Mouse (Mus musculus) kidney, postnatal 10 days (tissue): Measurements from ENCODE around the gene Tbc1d17.
"Not testable (repeated sequence)": the region's sequence is repeated elsewhere in the genome, so short reads cannot be mapped to it uniquely, and the experiment has no call there.

Experiments
- DNase-seq: peaks from one replicate; pipeline ENCODE4 v3.0.0; 2021; ENCODE audit warnings: mixed read lengths

Tbc1d17 gene

DNA sequence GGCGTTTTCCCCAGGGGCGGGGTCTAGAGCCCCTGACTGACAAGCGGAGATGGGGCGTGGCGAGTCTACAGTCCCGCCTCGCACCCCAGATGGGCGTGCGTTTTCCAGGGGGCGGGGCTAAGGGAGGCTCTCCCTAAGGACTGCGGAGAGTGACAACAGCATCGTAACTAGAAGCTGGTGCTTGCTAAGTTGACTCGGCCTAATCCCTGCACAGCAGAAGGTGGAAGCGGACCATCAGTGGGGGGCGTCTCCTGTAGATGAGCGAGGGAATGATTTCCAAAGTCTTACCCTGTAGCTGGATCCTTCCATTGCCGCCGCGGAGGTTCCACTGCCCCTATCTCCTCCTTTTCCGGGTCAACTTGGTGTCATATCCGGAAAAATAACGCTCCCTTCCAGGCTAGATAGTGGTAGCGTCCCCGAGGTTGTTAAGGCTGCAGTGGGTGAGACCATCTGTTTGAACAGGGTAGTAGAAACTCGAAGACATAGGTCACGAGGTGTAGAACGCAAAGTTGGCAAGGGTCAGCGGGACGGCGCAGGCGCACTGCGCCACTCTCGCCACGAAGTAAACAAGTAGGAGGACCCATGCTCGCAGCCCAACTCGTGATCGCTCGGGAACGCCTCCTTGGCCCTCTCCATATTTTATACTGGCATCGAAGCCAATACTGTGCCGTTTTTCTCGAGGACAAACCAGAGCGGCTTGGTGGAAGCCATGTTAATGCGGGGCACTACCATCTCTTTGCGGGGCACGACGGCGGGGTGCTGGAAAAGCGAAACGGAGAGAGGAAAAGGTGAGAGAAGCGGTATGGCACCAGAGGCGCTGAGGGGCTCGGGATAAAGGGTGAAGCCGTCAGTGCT lies at the start of gene Tbc1d17, which contains the start of gene Akt1s1:
Tbc1d17 (minus strand) TSS at position 519 of the 855 bp plus-strand sequence.
Akt1s1 (plus strand) TSS at position 431 of the 855 bp plus-strand sequence.
- DNase-seq = peak; percentile 98

DNA sequence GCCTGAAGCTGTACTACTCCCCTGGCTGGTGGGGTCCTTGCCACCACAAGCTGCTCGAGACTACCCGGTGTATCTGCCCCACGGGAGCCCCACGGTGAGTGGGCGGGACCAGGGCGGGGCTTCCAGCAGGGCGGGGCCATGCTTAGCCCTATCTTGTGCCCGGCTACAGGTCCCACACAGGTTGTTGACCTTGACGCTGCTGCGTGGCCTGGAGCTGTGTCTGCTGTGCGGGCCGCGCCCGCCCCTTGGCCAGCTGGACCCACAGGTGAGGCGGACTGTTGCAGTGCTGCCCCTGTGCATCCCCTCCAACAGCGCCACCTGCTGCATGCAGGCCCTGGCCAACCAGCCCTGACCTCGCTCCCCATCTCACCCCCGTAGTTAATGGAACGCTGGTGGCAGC lies 49.7 kb upstream of the Tbc1d17 start:
- peak; percentile 63 for DNase-seq

GRCm38 (mm10) chr7:44896499-44896898 lies 47.6 kb upstream of the Tbc1d17 start:
- no peak for DNase-seq

GRCm38 (mm10) chr7:44895593-44896434 lies 46.9 kb upstream of the Tbc1d17 start, which contains the start of gene Fuz:
Gene Fuz, plus strand, starts transcription at chr7:44896079.
- DNase-seq = peak; percentile 94

DNA sequence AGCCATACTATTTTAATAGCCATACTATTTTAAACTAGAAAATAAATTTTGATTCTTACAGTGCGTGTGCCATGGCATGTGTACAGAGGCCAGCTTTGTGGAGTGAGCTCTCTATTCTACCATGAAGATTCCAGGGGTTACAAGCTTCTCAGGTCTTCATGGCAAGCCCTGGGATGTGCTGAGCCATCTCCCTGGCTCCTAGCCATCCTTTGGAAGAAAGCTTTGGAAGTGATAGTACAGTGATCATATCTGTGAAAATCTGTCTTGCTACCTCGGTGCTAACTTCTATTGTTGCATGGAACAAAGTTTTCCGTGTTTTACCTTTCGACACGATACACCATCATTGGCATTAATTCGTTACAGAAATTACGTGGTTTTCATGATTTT lies 46.3 kb upstream of the Tbc1d17 start:
- DNase-seq = no peak

GRCm38 (mm10) chr7:44894175-44894574 lies 45.3 kb upstream of the Tbc1d17 start:
- DNase-seq = no peak

DNA sequence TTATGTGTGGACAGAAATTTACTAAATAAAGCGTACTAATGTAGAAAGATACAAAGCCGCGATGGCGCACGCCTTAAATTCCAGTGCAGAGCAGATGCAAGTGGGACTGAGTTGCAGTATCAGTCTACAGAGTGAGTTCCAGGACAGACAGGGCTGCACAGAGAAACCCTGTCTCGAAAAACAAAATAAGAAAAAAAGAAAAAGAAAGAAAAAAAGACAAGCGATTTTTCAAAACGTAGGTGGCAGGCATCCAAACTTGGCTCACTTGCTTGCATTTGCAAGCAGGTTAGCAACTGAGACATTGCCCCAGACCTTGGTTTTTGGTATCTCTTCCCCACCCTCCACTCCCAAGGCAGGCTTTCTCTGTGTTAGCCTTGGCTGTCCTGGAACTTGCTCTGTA lies 44.3 kb upstream of the Tbc1d17 start:
- DNase-seq = peak; percentile 26

GRCm38 (mm10) chr7:44892276-44892921 lies 43.5 kb upstream of the Tbc1d17 start, which contains the start of gene Med25:
Gene Med25, minus strand, starts transcription at chr7:44892712.
- DNase-seq = peak; percentile 95

DNA sequence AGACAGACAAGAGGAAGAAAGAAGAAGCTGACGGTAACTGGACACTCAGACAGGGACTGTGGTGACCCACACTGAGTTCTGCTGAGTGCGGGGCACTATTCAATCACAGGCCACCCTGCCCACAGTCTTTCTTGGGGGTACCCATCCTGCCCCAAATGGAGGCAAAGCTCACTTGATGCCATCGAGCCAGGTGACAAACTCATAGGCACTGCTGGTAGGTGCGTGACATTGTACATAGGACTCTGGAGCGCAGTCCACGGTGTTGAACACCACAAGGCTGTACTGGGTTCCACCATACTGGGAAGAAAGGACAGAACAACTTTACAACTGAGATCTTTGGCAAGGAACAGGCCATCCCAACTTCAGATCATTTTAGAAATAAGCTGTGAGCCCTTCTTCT lies 42.7 kb upstream of the Tbc1d17 start:
- peak; percentile 16 for DNase-seq

DNA sequence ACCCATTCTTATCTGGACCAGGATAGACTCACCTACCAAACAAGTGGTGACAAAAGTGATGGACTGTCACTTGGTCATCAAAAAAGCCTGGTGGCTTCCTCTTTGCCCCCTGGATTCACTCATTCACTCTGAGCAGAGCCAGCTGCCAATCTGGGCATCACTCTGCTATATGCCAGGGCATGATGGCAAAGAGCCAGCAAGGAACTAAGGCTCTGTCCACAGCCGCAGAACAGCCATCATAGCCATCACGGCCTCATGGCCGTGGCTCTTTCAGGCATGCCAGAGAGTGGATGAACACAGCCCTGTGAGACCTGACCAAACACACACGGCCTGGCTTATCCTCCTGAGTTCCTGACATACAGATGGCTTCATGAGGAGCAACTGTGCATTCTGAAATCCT lies 41.9 kb upstream of the Tbc1d17 start:
- DNase-seq = peak; percentile 50

DNA sequence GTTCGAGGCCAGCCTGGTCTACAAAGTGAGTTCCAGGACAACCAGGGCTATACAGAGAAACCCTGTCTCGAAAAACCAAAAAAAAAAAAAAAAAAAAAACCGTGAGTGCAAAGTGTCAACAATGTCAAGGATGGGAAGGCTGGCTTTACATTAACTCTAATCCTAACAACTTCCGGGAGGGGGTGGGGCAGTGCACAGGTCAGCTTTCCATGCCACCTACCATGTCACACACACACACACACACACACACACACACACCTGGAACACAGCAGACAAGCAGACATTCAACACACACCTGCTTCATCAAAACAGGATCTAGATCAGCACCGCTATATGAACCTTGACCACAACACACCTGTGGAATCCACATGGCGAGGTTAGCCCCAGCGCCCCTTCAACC lies 41.3 kb upstream of the Tbc1d17 start:
- DNase-seq = peak; percentile 49

DNA sequence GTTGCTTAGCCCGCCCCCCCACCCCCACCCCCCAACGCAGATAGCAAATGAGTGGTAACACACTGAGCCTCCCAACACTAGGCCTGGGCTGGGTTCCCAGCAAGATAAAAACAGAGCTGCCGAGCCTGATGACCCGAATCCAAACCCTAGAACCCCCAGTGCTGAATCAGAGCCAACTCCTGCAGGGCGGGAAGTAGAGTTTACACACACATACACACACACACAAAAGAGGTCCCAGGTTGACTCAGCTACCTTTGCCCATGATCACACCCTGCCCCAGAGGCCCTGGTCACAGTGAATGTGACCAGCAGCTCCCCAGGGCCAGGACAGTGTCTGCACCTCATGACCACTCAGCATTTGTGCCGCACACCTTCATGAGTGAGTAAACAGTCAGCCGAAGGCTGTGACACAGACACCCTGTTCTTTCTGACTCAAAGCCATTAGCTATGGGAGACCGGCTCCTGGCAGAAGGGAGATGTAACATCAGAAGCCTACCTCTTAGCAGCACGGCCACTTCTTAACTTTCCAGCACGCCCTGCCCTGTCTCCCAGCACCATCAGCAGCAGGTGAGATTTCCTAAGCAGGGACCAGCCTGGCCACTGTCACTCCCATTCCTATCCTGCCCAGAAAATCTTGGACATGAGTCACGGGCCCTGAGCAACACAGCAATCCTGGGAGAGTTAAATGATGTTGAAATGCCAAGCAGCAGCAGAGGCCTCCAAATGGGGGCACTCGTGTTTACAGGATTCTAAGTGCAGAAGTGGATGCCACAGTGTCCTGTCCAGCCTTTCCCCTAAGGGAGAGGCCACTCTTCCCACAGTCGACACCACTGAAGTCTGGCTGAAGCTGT lies 39.6 kb upstream of the Tbc1d17 start:
- DNase-seq = peak; percentile 26

GRCm38 (mm10) chr7:44886964-44887363 lies 38.1 kb upstream of the Tbc1d17 start:
- no peak for DNase-seq

GRCm38 (mm10) chr7:44884637-44885036 lies 35.8 kb upstream of the Tbc1d17 start:
- DNase-seq = no peak

DNA sequence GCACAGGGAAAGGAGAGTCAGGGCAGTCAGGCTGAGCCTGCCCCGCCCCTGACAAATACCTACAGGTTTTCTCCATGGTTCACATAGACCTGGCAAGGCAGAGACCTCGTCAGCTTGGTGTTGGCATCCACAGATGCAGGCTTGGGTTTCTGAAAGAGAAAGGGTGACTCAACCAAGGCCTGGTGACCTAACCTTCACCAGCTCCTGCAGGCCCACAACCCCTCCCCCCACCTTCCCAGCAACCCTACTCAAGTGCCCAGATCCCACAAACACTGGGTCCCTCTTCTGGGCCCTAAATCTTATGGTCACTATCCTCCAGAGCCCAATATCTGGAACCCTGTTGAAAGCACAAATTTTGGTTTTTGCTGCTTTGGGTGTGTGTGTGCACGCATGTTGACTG lies 34.2 kb upstream of the Tbc1d17 start:
- DNase-seq = no peak

DNA sequence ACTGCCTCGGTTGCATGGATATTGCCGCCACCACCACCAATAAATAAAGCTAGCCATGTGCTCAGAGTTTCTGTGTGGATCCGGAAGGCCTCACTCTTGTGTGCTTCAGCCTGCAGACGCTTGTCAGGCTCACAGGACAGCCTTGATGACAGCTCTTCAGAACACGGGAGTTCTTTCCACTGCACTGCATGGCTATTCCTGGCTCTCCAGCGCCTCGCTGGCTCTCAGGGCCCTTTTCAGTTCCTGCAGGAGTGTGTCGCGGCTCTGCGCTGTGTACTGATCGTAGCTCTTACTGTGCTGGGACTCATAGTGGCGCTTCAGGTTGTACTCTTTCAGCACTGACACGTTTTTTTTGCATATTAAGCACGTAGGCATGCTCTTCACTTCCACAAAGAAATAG lies 29.0 kb upstream of the Tbc1d17 start:
- no peak for DNase-seq

- not testable (repeated sequence) for DNase-seq
Observed at GRCm38 (mm10) chr7:44871774-44872173, 22.9 kb upstream of the Tbc1d17 start.

DNA sequence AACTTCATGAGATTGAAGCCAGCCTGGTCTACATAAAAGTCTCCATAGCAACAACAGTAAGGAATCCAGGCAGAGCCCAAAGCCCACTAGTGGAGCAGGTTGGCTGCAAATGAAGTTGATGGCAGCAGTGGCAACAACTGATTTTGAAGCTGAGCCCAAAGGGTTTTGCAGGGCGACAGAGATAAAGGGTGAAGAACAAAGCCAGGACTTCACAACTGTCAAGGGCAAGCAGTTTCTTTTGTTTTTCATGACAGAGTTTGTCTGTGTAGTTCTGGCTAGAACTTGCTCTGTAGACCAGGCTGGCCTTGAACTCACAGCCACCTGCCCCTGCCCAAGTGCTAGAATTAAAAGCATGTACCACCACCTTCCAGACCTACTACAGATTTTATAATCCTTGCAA lies 22.3 kb upstream of the Tbc1d17 start:
- DNase-seq = no peak

DNA sequence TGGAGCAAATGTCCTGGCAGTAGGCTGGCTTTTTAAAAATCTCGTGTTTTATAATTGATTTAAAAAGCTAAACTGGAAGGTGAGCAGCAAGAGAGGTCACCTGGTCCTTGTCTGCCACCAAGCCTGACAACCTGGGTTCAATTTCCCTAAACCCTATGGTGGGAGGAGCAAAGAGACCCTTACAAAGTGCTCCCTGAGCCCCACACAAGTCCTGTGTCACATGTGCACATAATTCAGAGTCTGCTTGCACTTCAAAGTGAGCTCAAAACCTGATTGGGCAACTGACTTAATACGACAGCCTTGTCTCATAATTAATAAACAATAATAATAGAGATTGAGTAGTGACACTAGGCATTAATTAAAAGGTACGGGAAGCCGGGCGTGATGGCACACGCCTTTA lies 21.7 kb upstream of the Tbc1d17 start:
- no peak for DNase-seq

DNA sequence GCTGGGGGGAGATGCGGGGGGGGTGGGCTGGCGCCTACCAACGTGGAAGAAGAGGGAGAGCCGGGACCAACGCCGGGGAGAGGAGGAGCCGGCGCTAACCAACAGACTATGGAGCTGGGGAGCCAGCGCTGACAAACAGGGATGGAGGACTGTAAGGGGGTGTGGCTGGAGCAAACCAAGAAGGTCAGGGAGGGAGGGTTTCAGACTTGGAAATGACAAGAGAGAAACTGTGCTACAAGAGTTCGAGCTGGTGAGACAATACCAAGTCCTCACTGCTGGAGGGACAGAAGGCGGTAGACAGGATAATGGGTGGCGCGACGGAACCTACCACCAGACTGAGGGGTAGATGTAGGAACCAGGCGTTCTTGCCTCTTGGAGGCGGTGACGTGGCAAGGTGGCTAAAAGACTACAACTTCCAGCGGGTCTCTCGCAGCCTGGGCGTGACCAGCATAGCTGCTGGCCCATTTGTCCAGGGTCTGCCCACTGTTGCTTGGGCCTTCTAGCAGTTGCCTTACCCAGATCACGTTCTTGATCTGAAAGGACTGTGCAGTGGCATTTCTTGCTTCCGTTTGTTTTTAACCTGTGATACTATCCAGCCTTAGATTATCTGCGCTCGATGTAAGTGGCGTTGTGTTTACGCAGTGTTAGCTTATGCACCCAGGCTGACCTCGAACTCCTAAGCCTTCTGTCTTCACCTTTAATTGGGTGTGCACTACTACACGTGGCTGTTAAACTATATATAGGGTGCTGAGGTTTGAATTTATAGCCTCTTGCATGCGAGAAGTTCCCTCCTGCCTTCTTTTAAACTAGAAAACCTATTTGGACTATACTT lies 21.0 kb upstream of the Tbc1d17 start, which contains the start of gene Ptov1:
Ptov1 (minus strand) TSS at position 92 of the 832 bp plus-strand sequence.
- DNase-seq = peak; percentile 95
